Mouse (Mus musculus) neutrophil, adult 5-6 weeks (primary cell): Measurements from ENCODE around the gene Ost4. TPM values are rescaled to one million over a fixed set of nuclear protein-coding genes. Genes with fewer than 3 reads are reported as not detected.

Source experiments
- ATAC-seq: fragments of 151-379, 151-347 bp; 2 replicates; pipeline ENCODE4 v1.8.0; 2017; ENCODE audit warnings: mild to moderate bottlenecking, moderate TSS enrichment; ENCODE audit not compliant: insufficient number of reproducible peaks, poor library complexity, low FRiP score, severe bottlenecking; ENCODE audit errors: extremely low read depth
- total RNA-seq: library from RNA; stranded (forward); fragments of 200-1000 nt; gene quantifications from 2 replicates; pipeline ENCODE4 v1.2.3, GENCODE M21; 2017

Gene Ost4
- total RNA-seq, result 124 and 149 TPM in 2 replicates

DNA sequence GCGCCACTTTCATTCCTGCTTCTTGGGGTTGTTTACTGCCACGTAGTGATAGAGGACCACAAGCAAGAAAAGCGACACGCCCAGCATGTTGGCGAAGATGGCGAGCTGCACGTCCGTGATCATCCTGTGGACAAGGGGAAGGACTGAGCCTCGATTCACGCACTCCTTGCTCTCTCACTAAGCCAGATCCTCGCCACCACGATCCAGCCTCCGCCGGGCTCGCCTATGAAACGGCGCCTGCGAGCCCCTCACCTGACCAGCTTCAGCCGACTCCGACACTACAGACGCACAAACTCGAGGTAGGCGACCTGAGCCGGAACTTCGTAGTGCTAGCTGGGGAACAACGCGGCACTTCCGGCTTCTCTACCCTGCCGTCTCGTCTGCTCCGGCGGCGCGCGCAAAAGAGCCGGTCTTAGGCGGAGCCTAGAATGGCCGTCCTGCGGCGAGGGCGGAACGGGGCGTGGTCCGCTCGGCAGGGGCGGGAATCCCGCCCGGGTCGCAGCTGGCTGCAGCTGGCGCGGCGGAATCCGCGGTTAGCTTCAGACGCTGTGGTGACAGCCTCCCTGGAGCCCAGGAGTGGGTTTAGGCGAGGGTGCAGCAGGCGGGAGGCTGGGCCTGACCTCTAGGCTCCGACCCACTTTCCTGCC lies at the start of gene Ost4:
Gene Ost4 (minus strand): TSS at position 376 of the 647 bp plus-strand sequence.
- peak; percentile 95 for ATAC-seq

DNA sequence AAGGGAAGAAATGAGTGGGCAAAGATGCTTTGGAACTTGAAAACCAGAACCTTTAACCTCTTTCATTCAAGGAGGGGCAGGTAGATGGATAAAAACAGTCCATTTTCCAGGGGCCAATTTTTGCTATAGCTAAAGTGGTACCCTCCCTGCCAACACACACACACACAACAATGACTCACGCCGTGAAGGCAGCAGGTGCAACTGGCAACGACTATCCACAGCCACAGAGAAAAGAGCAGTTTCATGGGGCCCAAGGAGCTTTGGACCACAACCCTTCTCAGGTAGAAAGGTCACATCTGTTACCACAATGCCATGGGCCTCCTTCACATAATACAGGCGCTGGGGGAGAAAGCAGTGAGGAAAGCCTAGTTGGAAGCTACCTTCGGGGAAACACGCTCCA lies 48.2 kb upstream of the Ost4 start:
- no peak for ATAC-seq

DNA sequence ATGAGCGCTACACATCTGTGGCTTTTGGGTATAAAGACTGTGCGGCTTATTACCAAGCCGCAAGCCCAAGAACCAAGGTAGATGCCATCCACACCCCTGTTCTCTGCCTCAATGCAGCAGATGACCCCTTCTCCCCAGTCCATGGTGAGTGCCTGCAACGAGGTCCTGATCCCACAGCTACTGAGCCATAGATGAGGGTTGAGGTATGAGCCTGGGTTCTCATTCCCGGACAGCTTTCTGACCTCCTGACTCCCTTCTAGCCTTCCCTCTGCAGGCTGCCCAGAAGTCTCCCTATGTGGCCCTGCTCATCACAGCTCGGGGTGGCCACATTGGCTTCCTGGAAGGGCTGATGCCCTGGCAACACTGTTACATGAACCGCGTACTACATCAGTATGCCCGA lies 47.0 kb upstream of the Ost4 start:
- ATAC-seq, result no peak

DNA sequence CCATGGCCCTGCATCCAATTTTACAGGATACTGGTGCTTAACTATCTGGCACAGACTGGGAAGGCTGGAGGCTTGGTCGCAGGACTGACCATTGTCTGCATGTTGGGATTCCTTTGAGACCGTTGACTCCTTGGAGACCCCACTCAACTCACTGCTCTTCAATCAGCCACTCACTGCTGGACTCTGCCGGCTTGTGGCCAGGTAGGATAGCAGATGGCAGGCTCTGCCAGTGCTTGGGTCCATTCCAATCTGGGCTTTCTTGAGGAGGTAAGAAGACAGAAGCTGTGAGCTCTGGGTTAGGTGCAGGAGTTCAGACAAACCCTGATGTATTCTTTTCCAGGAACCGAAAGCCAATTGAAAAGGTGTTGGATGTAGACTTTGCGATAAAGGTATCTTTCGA lies 46.5 kb upstream of the Ost4 start:
- ATAC-seq, result no peak

DNA sequence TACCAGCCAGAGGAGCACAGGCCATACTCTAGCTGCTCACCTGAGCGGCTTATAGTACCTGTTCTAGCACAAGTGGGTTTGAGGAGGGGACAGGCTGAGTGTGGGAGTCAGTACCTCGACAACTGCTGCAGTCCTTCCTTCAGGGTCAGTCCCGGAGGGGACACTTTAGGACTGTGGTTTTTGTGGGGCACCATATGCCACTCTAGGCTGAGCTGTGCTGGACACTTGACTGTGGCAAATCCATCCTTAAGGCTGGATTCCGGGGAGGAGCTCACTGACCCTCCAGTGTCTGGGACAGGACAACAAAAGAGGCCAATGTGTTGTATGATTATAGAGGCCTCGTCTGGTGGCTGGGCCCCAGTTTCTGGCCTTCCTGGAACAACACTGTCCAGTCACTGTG lies 45.0 kb upstream of the Ost4 start:
- ATAC-seq, result no peak

DNA sequence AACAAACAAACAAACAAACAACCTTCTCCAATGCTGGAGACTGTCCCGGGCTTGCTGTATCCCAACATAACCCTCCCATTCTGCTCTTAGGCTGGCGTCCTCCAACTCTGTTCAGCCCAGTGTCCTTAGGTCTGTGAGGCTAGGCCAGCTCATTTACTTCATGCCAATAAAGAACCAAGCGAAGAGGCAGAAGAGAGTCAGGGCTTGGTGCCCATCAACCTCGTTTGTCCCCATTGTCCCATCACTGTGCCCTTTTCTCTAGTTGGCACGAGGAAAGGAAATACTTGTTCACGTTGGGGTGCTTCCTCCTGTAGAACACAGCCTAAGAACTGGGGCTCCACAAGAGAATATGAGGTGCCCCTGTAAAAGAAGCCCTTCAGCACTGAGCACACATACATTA lies 44.1 kb upstream of the Ost4 start:
- no peak for ATAC-seq

DNA sequence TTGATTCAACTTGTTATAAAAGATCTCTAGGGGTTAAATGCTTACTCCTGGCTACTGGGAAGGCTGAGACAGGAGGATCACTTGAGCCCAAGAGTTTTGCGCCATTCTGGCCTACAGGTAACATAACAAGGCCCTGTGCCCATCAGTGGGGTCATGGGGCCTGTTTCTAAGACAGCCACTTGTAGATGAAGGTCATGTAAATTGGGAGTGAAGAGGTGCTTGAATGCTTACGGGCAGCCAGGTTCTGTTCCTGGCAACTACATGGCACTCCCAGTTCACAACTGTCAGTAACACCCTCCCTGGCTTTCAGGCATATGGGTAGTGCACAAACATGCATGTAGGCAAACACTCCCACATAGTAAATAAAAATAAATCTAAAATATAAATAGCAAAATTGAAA lies 43.3 kb upstream of the Ost4 start:
- no peak for ATAC-seq

DNA sequence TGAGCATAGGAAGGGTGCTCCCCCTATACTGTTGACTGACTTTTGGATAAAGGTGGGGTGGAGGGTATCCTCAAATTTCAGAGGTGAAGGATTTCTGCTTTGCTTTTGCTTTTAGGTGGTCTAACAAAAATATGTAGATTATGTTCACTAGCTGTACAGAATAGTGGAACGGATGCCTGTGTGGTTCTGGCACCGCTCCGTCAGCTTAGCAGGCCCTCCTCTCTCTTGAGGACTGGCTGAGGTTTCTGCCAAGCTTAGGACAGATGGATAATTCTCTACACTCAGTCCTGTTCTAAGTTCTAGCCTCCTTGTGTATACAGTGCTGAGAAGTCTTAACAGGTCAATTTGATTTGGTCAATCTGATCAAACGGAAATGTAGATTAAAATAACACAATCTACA lies 42.9 kb upstream of the Ost4 start:
- ATAC-seq, result no peak

DNA sequence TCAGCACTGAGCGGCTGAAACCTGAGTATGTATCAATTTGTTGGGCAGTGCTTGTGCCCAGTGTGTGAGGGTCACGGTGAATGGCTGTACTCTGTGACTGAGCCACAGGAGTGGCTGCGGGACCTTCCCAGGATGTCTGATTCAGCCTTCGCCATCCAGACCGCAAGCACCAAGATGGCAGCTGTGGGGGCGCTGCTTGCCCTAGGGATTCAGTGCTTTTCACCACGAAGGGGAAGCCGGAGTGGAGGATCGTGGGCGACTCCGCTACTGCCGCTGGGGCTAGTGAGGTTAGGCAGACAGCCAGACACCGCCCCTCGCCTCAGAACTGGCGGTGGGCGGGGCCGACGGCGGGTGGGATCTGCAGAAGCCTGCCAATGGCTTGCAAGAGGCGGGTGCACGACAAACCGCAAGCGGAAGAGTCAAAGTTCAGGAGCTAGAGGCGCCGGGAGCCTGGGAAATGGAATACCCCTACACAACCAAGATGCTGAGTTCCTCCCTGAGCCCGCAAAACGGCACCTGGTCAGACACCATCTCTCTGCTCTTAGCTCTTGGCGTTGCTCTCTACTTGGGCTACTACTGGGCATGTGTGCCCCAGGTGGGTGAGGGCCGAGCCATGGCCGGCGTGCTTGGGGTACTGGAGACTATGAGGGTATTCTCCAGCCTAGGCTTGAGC lies 42.2 kb upstream of the Ost4 start:
- peak; percentile 72 for ATAC-seq

DNA sequence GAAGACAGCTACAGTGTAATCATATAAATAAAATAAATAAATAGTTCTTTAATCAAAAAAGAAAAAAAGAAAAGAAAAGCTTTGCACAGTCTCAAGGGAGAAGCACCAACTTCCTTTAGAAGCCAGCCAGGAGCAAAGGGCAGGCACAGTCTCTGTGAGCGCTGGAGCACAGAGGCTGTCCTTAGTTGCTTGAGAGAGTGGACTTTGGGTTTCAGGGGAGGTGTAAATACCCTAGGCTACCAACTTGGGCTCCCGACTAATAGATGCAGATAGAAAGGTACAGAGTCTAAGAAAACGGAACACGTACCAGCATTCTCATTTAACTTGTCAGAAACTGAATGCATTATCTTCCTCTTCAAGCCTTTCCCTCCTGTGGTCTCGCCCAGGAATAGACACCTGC lies 41.0 kb upstream of the Ost4 start:
- ATAC-seq, result no peak

DNA sequence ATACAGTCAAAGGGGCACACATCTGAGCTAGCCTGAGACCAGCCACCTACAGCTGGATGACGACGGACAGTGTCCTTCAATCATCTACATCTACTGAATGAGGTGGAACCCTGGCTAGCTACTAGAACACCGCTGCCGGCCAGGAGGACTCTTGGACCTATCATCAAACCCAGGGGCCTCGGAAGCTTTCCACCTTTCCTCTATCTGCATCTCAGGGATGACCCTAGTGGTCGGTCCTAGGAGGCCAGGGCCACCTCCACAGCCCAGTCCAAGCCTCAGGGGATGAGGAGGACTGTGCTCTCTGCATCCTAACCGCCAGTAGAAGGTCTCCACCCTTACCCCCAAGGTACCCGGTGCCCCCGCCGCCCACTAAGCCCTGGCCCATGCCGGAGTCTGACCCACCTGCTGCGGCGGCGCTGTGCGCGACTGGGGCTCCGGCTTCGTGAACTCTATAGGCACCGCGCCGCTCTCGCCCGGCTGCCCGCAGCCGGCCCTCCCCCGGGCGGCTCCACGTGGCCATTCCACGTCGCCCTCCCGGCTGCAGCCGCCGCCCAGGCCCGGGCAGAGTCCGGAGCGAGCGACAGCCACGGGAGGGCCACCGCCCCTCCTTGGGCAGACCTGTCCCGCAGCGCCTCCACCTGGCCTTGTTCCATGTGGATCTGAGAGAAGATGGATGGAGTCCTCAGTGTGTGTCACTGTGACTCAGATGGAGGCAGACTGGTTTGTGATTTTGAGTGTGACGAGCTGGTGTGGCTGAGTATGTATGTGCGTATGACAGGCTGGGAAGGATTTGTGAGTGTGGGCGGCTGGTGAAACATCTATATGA lies 37.6 kb upstream of the Ost4 start, which contains the start of gene Cgref1:
Gene Cgref1 (minus strand): TSS at position 636 of the 826 bp plus-strand sequence.
- ATAC-seq, result no peak

DNA sequence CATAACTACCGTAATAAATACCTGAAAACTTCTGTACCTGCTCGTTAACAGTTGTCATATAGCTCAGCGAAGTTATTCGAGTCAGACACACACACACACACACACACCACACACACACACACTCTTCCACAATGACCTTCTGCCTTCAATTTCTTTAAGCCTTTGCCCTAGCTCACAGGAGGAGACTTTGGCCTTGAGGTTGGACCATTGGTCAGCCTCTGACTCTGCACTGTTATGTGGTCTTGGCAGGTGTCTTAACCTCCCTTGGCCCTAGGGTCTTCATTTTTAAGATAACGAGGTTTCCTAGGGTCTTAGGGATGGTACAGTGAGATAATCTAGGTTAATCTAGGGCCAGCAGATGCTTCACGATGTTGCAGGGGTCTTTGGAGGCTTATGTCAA lies 36.8 kb upstream of the Ost4 start:
- no peak for ATAC-seq

DNA sequence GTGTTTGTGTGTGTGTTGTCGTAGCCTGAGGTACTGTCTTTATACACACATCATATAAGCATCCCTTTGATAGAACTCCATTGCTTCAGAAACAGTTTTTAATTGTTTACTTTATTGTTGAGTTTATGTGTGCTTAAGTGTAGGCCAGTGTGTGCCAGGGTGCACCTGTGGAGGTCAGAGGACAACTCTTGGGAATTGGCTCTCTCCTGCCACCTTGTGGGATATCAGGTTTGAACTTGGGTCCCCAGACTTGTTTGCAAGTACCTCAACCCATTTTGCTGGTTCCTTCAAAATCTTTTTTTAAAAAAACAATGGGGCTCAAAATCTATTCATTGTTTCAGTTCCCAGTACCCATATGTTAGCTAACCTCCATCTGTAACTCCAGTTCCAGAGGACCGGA lies 35.4 kb upstream of the Ost4 start:
- no peak for ATAC-seq

DNA sequence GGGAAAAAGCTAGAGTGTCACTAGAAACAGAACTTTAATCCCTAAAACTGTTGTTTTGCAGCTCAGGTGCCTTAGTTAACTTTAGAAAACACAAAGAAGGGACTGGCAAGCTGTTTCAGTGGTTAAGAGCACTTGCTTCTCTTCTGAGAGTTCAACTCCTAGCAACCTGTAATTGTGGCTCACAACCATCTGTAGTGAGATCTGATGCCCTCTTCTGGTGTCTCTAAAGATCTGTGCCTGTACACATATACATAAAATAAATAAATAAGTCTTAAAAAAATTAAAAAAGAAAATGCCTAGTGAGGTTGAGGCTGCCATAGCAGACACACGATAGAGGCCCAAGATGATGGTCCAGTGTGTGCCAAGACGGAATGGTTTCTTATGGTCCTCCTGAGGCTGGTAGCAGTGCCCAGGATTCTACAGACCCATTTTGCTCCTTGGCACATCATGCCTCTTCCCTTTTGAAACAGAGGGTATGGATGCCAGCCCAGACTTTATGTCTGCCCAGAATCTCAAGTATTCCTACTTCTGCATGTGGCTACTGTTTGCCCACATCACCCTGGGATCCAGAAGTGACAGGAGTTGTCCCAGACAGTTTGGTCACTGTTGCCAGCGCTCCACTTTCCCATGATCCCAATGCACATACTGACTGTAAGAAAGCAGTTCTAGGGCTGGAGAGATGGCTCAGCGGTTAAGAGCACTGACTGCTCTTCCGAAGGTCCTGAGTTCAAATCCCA lies 27.3 kb upstream of the Ost4 start:
- no peak for ATAC-seq

DNA sequence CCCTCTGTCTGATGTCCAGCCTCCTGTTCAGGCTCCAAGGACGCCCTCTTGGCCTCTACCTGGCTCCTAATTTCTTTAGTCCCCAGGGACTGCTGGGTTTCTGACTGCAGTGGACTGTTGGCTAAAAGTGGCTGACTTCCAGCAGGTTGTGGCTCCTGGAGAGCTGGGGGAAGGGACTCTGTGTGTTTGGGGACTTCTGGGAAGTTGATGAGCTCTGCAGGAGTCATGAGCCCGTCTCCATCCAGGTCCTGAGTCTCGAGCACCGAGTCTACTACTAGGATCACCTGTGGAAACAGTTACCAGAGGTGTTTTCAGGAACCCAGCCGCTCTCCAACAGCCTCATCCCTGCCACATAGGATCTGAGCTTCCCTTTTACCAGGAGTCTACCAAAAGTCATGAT lies 26.1 kb upstream of the Ost4 start:
- no peak for ATAC-seq

DNA sequence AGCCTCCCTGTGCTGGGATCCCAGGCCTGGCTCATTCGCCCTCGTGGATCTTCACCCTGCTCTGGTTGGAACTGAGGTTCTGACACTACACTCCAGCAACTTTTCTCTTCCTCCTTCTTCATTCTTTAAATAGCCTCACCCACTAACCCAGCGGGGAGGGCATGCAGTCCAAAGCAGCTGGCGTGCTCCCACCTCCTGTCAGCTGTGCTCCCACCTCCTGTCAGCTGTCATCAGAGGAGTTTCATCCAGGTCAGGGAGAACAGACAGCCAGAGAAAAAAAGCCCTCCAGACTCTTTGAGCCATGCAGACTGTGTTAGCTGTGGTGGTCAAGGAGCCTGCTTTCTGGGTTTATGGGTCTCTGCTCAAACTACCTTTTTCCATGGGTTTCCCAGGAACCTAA lies 23.8 kb upstream of the Ost4 start:
- no peak for ATAC-seq

DNA sequence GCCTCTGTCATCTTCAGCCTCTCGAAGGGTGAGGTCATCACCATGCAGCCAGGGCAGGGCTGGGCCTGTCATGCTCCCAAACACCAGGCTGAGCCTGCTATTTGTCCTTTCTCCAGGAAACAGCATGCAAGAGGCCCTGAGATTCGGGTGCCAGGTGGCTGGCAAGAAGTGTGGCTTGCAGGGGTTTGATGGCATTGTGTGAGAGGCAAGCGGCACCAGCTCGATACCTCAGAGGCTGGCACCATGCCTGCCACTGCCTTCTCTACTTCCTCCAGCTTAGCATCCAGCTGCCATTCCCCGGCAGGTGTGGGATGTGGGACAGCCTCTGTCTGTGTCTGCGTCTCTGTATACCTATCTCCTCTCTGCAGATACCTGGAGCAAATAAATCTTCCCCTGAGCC lies 23.3 kb upstream of the Ost4 start:
- no peak for ATAC-seq

DNA sequence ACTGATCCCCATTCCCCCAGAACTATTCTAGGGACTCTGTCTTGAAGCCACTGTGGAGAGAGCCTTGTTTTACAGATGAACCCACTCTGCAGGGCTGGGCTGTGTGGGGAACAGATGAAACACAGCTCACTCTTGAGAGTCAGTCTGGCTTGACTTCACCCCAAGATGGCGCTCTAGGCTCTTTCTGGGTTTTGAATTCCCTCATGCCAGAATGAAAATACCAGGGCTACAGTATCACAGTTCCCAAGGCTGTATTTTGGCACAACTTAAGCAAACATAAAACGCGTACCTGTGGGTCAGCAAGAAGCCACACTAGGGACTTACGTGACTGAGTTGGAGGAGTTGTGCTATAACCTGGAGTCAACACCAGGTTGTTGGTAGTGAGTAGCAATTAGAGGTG lies 22.5 kb upstream of the Ost4 start:
- peak; percentile 59; the same call in 1 of the 2 replicates for ATAC-seq

DNA sequence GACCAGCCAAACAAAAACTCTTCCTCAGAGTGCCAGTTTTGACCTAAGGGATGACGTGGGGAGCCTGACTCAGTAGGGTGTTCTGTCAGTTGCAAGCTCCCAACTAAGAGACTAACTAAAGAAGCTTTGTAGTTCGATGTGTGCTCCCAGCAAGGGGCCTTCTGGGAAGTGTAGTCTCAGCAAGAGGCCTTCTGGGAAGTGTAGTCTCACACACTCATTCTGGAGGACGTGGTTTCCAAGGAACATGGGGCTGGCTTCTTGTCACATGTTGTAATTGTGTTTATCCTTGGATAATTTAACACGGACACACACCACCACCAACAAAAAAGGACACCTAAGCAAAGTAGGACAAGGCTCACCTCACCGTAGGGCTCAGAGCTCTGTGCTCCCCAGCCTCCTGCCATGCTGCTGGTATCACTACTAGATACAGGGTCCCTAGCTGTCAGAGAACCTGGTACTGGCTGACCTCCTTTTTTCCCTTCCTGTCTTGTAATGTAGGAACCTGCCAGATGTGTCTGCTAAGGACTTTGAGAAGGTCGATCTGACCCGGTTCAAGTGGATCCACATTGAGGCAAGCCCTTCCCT lies 20.4 kb upstream of the Ost4 start:
- ATAC-seq, result no peak
